Mouse (Mus musculus) T-cell, adult 2 months (primary cell): ENCODE measurements around the gene Mvp.

Experiments used
- DNase-seq: peaks from one replicate; pipeline ENCODE4 v3.0.0; 2022; ENCODE audit warnings: low spot score

The Mvp gene

DNA sequence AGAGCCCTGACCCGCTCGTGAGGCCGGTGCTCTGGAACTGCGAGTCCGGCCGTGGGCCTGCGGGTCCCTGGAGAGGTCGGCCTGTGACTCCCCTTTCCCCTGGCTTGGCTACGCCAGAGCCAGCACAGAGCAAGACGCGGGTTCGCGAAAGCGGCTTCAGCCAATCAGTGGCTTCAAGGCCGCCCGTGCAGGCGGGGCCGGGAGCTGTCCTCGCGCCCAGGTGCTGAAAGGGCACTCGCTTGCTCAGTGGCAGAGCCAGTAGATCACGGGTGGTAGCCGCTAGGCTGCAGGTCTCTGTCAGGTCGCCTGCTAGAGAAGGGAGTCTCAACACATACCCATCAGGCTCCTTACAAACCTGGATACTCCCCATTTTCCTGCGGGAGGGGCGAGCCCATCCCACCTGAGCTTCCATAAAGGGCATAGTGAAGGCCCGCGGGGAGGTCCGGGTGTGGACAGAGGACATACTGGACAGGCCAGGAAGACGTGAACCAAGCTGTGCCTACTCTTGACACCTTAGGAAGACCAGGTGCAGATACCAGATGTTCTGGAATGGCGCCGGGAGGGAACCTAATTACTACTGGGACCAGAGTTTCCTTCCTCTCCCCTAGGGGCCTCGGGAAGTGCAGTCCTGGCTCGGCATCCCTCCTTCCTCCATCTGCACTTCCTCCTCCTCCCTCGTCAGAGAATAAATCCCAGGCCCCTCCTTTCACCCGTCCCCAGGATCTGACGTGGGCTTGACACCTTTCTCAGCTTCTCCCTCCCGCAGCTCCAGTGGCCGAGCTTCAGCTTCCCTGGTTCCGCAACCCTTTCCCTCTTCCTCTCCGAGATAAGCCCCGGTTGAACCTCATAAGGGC, 64.4 kb downstream of the Mvp start, which contains the start of gene Sez6l2:
Gene Sez6l2, plus strand, starts transcription at position 771 of the 854 bp plus-strand sequence.
- peak; percentile 77 for DNase-seq

DNA sequence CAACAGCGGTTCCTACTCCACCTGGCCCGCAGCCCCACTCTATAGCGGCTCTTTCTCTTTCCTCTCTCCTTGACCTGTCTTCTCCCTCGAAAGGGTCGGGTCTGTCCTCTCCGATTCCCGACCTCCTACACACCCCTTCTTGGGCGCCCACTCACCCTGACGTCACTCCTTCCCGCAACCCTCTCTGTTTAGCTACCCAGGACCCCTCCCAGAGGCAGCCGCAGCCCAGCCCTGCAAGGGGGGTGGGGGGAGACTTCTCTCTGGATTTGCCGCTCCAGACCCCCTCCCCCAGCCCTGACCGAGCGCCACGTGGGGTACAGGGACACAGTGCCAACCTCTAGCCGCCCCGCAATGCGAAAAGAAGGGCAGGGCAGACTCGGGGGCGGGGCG, 65.0 kb downstream of the Mvp start, which contains the start of gene Asphd1:
Gene Asphd1, minus strand, starts transcription at position 180 of the 390 bp plus-strand sequence.
- DNase-seq = no peak

DNA sequence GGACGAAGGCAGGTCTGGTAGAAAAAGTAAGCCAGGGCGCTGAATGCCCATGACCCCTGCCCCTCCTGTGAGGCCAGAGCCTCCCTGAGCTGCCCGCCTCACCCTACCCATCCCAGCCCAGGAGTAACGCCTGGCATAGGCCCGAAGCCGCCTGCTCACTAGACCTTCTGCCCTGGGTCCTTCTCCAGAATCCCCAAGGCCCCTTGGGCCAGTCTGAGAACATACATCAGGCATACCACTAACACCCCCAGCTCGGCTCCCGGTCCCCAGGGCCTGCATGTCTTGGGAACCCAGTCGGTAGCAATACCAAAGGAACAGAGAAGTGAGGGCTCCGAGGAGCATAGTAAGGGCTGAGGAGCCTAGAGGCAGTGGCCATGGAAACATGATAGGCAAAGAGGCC, 65.8 kb downstream of the Mvp start:
- no peak for DNase-seq

DNA sequence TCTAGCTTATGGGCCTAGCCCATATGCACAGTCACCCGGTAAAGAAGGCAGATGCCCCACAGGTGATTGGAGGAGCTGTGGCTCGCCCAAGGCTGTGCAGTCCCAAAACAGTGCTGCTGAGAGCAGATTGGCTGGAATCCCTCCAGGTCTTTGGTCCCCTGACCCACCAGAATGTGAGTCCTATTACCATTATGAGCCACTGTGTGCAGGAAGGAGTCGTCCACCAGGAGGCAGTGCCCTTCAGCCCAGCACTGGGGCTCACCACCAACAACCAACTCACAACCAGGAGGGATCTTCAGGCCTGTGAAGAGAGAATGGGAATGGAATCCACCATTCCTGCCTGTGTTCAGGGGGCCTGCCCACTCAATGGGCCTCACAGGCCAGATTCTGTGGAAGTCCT, 67.9 kb downstream of the Mvp start:
- peak; percentile 39 for DNase-seq

DNA sequence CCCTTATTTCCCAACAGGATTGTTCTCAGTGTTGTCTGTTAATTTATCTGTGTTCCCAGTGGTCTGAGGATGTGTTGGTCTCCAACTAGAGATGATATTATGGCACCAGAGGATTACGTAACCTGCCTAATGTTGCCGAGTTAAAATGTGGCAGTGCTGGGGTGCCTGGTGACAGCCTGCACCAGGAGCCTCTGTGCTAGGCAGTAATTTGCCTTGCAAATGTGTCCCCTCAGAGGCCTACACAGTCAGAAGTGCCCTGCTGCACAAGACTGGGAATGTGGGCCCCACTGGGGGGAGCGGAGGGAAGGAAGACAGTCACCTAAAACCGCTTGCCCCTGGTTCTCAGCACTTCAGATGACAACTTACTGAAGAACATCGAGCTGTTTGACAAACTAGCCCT, 72.6 kb downstream of the Mvp start:
- no peak for DNase-seq

DNA sequence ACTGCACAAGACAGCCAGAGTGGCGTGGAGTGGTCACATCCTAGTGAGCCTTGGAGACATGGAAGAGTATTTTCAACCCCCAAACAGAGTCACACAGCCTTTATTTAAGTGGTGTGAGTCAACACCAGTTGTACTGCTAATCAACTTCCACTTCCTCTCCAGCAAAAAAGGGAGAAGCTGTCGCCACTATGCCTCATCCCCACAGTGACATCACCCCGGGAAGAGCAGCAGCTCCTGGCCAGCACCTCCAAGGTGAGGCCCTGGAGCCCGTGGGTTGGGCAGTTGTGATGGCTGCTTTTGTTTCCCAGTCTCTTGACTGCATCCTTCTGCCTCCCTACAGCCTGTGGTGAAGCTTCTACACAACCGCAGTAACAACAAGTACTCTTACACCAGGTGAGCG, 73.2 kb downstream of the Mvp start:
- DNase-seq = no peak
